Mouse (Mus musculus): ENCODE data around the gene Adamts15. TPM values are rescaled to one million over a fixed set of nuclear protein-coding genes. Genes with fewer than 3 reads are reported as not detected.

The Adamts15 gene
- polyA plus RNA-seq, 1 experiment, result not detected

- TF ChIP-seq POLR2A (IDR thresholded peaks at IDR 0.05; ENCODE audit: borderline replicate concordance, low read depth, low read length), result no peak
- TF ChIP-seq CTCF (IDR thresholded peaks at IDR 0.05; ENCODE audit: low read depth, low read length), result no peak
- Histone ChIP-seq H3K4me3 (ENCODE audit: insufficient read depth, low read length) (no peak overlapping the region), H3K27ac (ENCODE audit: insufficient read depth, low read depth, low read length) (no peak overlapping the region), H3K4me1 (ENCODE audit: control insufficient read depth, insufficient read depth, low read length) (no peaks in the 10 kb centered on the region)
Measured at GRCm38 (mm10) chr9:30932346-30932745, 10.1 kb upstream of the Adamts15 start.

DNA sequence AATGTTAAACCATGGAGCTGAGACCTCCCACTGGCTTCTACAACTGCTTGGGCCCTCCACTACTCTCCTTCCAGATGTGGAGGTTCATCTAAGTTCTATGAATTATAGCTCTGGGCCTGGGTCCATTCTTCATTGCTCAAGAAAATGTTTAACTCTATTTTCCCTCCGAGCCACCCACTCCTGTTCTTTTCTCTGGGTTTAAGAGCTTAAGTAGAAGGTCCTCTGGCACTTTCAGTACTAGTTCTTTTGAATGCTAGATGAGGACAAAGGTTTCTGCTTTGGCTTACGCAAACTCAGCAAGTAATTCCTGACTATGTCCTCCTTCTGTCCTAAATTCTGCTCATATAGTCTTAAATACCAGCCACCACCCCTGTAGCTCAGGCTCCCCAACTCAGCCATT is 6.5 kb upstream of the Adamts15 start:
- Histone ChIP-seq H3K4me1 (ENCODE audit: control insufficient read depth, insufficient read depth, low read length) (no peaks in the 10 kb centered on the region), H3K4me3 (ENCODE audit: insufficient read depth, low read length) (no peak overlapping the region), H3K27ac (ENCODE audit: insufficient read depth, low read depth, low read length) (no peak overlapping the region)
- TF ChIP-seq CTCF (IDR thresholded peaks at IDR 0.05; ENCODE audit: low read depth, low read length) (no peak), POLR2A (IDR thresholded peaks at IDR 0.05; ENCODE audit: borderline replicate concordance, low read depth, low read length) (no peak)

- Histone ChIP-seq H3K4me1 (ENCODE audit: control insufficient read depth, insufficient read depth, low read length) (no peaks in the 10 kb centered on the region), H3K4me3 (ENCODE audit: insufficient read depth, low read length) (no peak overlapping the region), H3K27ac (ENCODE audit: insufficient read depth, low read depth, low read length) (no peak overlapping the region)
- TF ChIP-seq CTCF (IDR thresholded peaks at IDR 0.05; ENCODE audit: low read depth, low read length) (no peak), POLR2A (IDR thresholded peaks at IDR 0.05; ENCODE audit: borderline replicate concordance, low read depth, low read length) (no peak)
Measured at GRCm38 (mm10) chr9:30921261-30922103, 770 bp downstream of the Adamts15 start.

- Histone ChIP-seq H3K4me1 (ENCODE audit: control insufficient read depth, insufficient read depth, low read length) (no peaks in the 10 kb centered on the region), H3K4me3 (ENCODE audit: insufficient read depth, low read length) (no peak overlapping the region), H3K27ac (ENCODE audit: insufficient read depth, low read depth, low read length) (no peak overlapping the region)
- TF ChIP-seq POLR2A (IDR thresholded peaks at IDR 0.05; ENCODE audit: borderline replicate concordance, low read depth, low read length) (no peak), CTCF (IDR thresholded peaks at IDR 0.05; ENCODE audit: low read depth, low read length) (no peak)
Measured at GRCm38 (mm10) chr9:30920736-30921135, 1.5 kb downstream of the Adamts15 start.

GRCm38 (mm10) chr9:30919686-30920085 is 2.6 kb downstream of the Adamts15 start:
- no peak for TF ChIP-seq CTCF (IDR thresholded peaks at IDR 0.05; ENCODE audit: low read depth, low read length)
- no peak for TF ChIP-seq POLR2A (IDR thresholded peaks at IDR 0.05; ENCODE audit: borderline replicate concordance, low read depth, low read length)
- no peaks in the 10 kb centered on the region for H3K4me1 ChIP-seq (ENCODE audit: control insufficient read depth, insufficient read depth, low read length)
- no peak overlapping the region for H3K4me3 ChIP-seq (ENCODE audit: insufficient read depth, low read length)
- H3K27ac ChIP-seq (ENCODE audit: insufficient read depth, low read depth, low read length), result no peak overlapping the region

GRCm38 (mm10) chr9:30918466-30919356 is 3.5 kb downstream of the Adamts15 start:
- no peak overlapping the region for H3K4me3 ChIP-seq (ENCODE audit: insufficient read depth, low read length)
- no peak for TF ChIP-seq POLR2A (IDR thresholded peaks at IDR 0.05; ENCODE audit: borderline replicate concordance, low read depth, low read length)
- TF ChIP-seq CTCF (IDR thresholded peaks at IDR 0.05; ENCODE audit: low read depth, low read length), result no peak
- no peaks in the 10 kb centered on the region for H3K4me1 ChIP-seq (ENCODE audit: control insufficient read depth, insufficient read depth, low read length)
- H3K27ac ChIP-seq (ENCODE audit: insufficient read depth, low read depth, low read length), result no peak overlapping the region

DNA sequence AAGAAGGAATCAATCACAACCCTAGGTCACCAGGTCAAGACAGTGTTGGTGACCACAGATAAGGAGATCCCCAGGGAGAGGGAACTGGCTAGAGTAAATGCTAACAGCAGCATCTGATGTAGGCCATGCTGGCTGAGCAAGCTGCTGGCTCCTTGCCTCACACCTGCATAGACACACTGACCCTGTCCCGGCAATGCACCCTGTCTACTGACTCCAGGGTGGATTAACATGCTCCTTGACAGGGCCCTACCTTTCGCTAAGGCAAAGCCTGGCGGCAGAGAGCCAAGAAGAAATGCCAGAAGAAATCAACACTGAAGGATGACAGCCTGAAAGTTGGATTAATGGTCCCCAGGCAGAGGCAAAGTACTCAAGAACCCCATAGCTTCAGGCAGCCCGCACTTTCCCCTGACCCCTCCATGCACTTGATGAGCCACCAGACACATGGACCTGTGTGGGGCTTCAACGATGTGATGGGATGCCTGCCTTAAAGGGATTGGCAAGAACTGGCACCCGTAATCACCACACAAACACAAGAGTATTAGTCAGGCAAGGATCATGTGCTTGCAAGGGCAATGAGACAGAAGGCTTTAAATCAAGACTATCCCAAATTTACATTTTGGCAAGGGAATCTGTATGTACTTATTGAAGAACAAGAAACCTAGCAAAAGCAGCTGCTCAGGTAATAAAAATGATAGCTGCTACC is 5.8 kb downstream of the Adamts15 start:
- Histone ChIP-seq H3K27ac (ENCODE audit: insufficient read depth, low read depth, low read length) (no peak overlapping the region), H3K4me1 (ENCODE audit: control insufficient read depth, insufficient read depth, low read length) (no peaks in the 10 kb centered on the region), H3K4me3 (ENCODE audit: insufficient read depth, low read length) (no peak overlapping the region)
- no peak for TF ChIP-seq CTCF (IDR thresholded peaks at IDR 0.05; ENCODE audit: low read depth, low read length)
- TF ChIP-seq POLR2A (IDR thresholded peaks at IDR 0.05; ENCODE audit: borderline replicate concordance, low read depth, low read length), result no peak

DNA sequence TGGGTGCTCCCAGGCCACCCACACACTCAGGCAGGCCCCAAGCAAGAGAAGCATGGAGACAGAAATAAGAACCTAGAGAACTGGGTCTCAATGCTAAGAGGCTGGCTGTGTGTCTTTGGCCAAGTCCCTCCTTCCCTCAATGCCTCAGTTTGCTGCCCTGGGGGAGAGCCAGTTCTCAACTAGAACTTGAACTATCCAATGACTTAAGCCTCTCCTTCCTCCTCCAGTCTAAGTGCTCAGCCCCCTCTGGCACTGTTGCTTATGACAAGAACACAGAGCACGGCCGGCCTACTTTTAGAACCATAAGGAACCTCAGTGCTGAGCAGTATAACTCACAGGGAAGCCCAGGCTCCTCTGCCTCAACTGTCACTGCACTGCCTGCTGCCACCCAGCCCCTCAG is 8.0 kb downstream of the Adamts15 start:
- Histone ChIP-seq H3K4me3 (ENCODE audit: insufficient read depth, low read length) (no peak overlapping the region), H3K27ac (ENCODE audit: insufficient read depth, low read depth, low read length) (no peak overlapping the region), H3K4me1 (ENCODE audit: control insufficient read depth, insufficient read depth, low read length) (no peaks in the 10 kb centered on the region)
- TF ChIP-seq CTCF (IDR thresholded peaks at IDR 0.05; ENCODE audit: low read depth, low read length), result no peak
- TF ChIP-seq POLR2A (IDR thresholded peaks at IDR 0.05; ENCODE audit: borderline replicate concordance, low read depth, low read length), result no peak

- Histone ChIP-seq H3K4me3 (ENCODE audit: insufficient read depth, low read length) (no peak overlapping the region), H3K4me1 (ENCODE audit: control insufficient read depth, insufficient read depth, low read length) (no peaks in the 10 kb centered on the region), H3K27ac (ENCODE audit: insufficient read depth, low read depth, low read length) (no peak overlapping the region)
- no peak for TF ChIP-seq CTCF (IDR thresholded peaks at IDR 0.05; ENCODE audit: low read depth, low read length)
- no peak for TF ChIP-seq POLR2A (IDR thresholded peaks at IDR 0.05; ENCODE audit: borderline replicate concordance, low read depth, low read length)
Measured at GRCm38 (mm10) chr9:30913429-30913828, 8.8 kb downstream of the Adamts15 start.
